Mouse (Mus musculus): ENCODE results near the gene Vrk1.

GRCm38 (mm10) chr12:105961667-105962066 is 48.4 kb upstream of the Vrk1 start:
- no peak for TF ChIP-seq CTCF (IDR thresholded peaks at IDR 0.05; ENCODE audit: control insufficient read depth, insufficient read depth, low read length)
- no peak for TF ChIP-seq POLR2A (IDR thresholded peaks at IDR 0.05; ENCODE audit: borderline replicate concordance, control insufficient read depth, low read depth, low read length)

Measured in bone marrow, adult 2 months (tissue).